Mouse (Mus musculus): ENCODE measurements around the gene C77080. TPM values are rescaled to one million over a fixed set of nuclear protein-coding genes. Genes with fewer than 3 reads are reported as not detected.

Gene C77080
- polyA plus RNA-seq, 1 experiment from 2014 or later = 9.6 TPM

DNA sequence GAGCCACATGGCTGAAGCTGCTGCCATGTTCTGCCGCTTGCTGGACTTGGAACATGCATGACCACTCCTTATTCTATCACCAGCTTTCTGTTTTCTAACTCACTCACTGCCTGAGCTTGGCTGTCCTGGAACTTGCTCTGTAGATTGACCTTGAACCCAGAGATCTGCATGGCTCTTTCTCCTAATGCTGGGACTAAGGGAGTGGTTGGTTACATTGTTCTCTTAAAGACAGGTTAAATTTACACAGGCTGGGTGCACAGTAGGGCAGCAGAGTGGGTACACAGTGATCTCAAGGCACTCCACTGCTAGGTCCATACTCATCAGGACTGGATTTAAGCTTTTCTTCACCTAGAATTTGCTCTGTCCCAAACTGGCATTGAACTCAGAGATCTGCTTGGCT lies 66.9 kb downstream of the C77080 start:
- 90% methylated on average over 1 of the region's 1 CpGs for WGBS
- Histone ChIP-seq H3K9me3 (no peaks in the 10 kb centered on the region), H3K4me2 (no peak overlapping the region), H3K27me3 (no peaks in the 10 kb centered on the region), H3K4me3 (no peak overlapping the region), H3K36me3 (peaks cover 44% of the 10 kb centered on the region), H3K4me1 (peaks cover 15% of the 10 kb centered on the region), H3K27ac (no peak overlapping the region), H3K9ac (no peak overlapping the region)
- ATAC-seq (ENCODE audit: insufficient number of reproducible peaks, low FRiP score, low TSS enrichment, low read depth) = no peak

DNA sequence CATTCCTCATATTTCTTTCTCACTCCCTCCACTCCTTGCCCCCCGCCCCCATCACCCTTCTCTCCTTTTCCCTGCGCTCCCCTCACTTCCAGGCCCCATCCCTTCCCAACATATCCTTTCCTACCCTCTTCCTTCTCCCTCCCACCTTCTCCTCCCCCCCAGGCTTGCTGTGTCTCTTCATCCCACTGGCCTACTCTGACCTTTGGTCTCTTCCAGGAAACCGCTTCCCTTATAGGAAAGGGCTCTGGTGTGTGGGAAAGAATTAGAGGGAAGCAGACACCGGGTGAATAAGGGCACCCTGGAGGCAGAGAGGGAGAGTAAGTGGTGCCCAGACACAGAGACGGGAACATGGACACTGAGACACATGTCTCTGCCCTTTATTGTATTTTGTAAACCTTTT lies 69.5 kb downstream of the C77080 start:
- peaks cover 25% of the 10 kb centered on the region for H3K36me3 ChIP-seq
- no peak overlapping the region for H3K4me3 ChIP-seq
- H3K27ac ChIP-seq = no peak overlapping the region
- no peaks in the 10 kb centered on the region for H3K9me3 ChIP-seq
- no peak for ATAC-seq (ENCODE audit: insufficient number of reproducible peaks, low FRiP score, low TSS enrichment, low read depth)
- H3K27me3 ChIP-seq = no peaks in the 10 kb centered on the region
- H3K4me2 ChIP-seq = no peak overlapping the region
- H3K4me1 ChIP-seq = peaks cover 26% of the 10 kb centered on the region
- 77% methylated on average over 5 of the region's 5 CpGs for WGBS
- no peak overlapping the region for H3K9ac ChIP-seq

DNA sequence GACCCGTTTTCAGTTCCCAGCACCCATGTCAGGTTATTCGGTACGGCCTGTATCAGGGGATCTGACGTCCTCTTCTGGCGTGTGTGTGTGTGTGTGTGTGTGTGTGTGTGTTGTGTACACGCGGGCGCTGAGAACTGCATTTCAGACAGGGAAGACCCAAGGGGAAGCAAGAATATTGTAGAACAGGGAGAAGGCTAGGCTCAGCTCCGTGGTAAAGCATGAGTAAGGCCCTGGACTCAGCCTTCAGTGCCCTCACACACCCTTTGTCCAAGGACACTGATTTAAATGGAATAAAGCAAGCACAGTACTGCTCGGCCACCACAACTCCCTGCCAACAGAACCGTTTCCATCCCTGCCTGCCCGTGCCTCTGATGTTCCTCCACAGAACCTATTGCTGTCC lies 70.7 kb downstream of the C77080 start:
- peak overlapping the region; percentile 90; the same call in 1 of the 2 replicates for H3K27ac ChIP-seq
- ATAC-seq (ENCODE audit: insufficient number of reproducible peaks, low FRiP score, low TSS enrichment, low read depth) = no peak
- H3K4me3 ChIP-seq = peak overlapping the region; percentile 75
- peak overlapping the region; percentile 82 for H3K9ac ChIP-seq
- no peaks in the 10 kb centered on the region for H3K9me3 ChIP-seq
- peaks cover 16% of the 10 kb centered on the region; the same call in 1 of the 2 replicates for H3K36me3 ChIP-seq
- WGBS = 2% methylated on average over 12 of the region's 12 CpGs
- H3K4me2 ChIP-seq = peak overlapping the region; percentile 65
- no peaks in the 10 kb centered on the region for H3K27me3 ChIP-seq
- peaks cover 26% of the 10 kb centered on the region for H3K4me1 ChIP-seq

DNA sequence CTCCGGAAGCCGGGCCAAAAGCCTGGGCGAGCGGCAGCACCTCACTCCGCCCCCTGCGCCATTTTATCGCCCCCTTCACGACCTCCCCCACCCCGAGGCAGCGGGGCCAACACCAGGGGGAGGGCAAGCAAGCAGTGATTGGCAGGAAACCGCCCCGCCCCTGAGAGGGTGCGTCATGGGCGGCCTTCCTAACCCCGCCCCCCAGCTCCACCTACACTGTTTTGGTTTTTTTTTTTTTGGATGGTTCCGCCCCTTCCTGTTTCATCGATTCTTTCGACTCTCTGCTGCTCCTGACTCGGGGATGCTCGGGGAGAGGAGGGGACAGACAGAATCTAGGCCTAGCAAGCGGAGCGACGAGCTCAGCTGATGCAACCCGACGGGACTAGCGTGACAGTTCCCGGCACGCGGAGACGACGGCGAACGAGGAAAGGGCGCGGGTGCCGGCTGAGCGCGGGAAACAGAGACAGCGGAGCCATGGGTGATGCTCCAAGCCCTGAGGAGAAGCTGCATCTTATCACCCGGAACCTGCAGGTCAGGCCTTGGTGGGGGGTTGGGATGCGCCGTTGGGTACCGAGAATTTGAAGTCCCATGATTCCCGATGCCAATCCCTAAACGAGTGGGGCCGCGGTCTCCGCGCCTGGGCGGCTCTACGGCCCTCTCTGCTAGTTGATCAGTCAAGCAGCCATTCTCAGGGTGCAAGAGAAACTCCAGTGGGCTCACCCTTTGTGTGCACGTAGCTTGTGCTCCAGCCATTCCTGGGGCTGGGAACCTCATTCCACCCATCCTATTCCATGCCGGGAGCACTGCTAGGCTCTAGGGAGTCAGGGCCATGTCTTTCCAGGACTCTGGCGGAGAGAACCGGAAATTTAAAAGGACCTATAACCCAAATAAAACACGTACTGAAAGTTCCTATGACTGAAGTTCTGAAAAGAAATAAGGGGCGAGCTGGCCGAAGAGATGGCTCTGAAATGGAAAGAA lies 71.4 kb downstream of the C77080 start, which contains the start of the genes S100pbp and Yars:
Gene S100pbp, minus strand, starts transcription at position 186 of the 978 bp plus-strand sequence.
Gene Yars, plus strand, starts transcription at position 219 of the 978 bp plus-strand sequence.
- Histone ChIP-seq H3K36me3 (peaks cover 10% of the 10 kb centered on the region; the same call in 1 of the 2 replicates), H3K27me3 (no peaks in the 10 kb centered on the region), H3K9ac (peak within 1 kb of the TSS; percentile 82), H3K27ac (peak within 1 kb of the TSS; percentile 93), H3K4me3 (peak within 1 kb of the TSS; percentile 75), H3K4me1 (peaks cover 26% of the 10 kb centered on the region), H3K9me3 (no peaks in the 10 kb centered on the region), H3K4me2 (peak within 1 kb of the TSS; percentile 69)
- ATAC-seq (ENCODE audit: insufficient number of reproducible peaks, low FRiP score, low TSS enrichment, low read depth) = peak; percentile 89
- under 1% methylated on average over 56 of the region's 58 CpGs for WGBS

DNA sequence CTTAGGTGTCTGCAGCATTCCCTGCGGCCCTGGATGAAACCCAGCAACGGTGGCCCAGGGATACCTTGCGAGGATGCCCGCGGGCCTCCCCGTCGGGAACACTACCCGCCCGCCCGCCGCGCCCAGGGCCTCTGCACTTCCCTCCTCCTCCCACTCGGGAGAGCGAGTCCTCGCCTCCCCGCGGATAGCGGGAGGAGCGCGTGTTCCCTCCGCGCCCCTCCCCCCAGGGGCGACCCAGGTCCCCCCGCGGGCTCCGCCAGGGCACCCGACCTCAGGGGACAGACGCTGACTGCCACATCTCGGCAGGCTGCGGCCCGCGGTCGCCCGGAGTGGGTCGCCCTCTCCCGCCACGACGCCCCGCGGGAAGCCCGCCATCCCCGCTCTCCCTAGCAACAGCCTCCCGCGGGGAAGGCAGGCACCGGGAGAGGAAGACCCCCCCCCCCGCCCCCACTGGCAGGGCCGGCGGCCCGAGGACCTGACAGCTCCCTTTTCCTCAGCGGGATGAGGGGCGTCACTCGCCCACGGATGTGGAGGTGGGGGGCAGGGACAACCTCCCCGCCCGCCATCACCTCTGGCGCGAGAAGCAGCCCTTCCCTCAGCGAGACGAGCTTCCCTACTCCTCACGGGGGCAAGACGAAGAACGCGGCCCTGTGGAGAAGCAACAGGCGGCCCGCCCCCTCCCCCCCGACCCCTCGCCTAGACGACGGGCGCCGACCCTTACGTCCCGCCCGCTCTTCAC lies 72.2 kb downstream of the C77080 start:
- Histone ChIP-seq H3K4me1 (peaks cover 29% of the 10 kb centered on the region), H3K36me3 (0 out of 2 replicates have a peak, but pooled peaks cover 2% of the 10 kb centered on the region), H3K27ac (peak overlapping the region; percentile 93), H3K27me3 (no peaks in the 10 kb centered on the region), H3K9ac (peak overlapping the region; percentile 69), H3K4me2 (peak overlapping the region; percentile 69), H3K4me3 (peak overlapping the region; percentile 75), H3K9me3 (no peaks in the 10 kb centered on the region)
- ATAC-seq (ENCODE audit: insufficient number of reproducible peaks, low FRiP score, low TSS enrichment, low read depth) = peak; percentile 68
- under 1% methylated on average over 62 of the region's 74 CpGs for WGBS

DNA sequence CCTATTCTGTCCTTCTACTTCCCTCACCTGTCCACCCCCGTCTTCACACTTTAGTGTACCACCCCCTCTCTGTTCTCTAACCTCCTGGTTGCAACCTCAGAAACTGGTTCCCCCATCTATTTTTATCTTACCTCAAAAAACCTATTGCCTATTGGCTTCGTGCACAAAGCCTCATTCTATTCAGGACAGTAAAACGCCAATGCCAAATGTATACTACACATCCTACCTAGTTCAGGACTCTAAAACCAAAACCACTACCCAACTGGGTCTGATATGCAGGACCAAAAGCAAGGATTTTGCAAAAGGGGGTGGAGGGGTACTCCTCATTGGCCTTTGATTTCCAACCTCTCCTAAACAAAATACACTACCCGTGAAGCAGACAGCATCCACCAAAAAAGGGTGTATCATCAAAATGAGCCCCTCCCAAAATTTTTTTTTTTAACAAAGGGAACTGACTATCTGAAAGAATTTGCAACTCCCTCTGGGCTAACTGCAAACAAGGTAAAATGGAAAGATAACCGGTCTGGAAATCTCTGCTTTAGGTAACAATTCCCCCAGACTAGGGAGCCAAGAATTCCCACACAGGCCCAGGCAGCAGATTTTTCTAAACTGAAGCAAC lies 73.1 kb downstream of the C77080 start:
- Histone ChIP-seq H3K27ac (peak overlapping the region; percentile 93), H3K9me3 (no peaks in the 10 kb centered on the region), H3K4me3 (peak overlapping the region; percentile 75), H3K4me1 (peaks cover 29% of the 10 kb centered on the region), H3K4me2 (peak overlapping the region; percentile 69), H3K36me3 (no peaks in the 10 kb centered on the region), H3K9ac (0 out of 2 replicates have a peak overlapping the region, but pooled peaks have one; percentile 69), H3K27me3 (no peaks in the 10 kb centered on the region)
- no peak for ATAC-seq (ENCODE audit: insufficient number of reproducible peaks, low FRiP score, low TSS enrichment, low read depth)
- WGBS = 32% methylated on average over 5 of the region's 5 CpGs

DNA sequence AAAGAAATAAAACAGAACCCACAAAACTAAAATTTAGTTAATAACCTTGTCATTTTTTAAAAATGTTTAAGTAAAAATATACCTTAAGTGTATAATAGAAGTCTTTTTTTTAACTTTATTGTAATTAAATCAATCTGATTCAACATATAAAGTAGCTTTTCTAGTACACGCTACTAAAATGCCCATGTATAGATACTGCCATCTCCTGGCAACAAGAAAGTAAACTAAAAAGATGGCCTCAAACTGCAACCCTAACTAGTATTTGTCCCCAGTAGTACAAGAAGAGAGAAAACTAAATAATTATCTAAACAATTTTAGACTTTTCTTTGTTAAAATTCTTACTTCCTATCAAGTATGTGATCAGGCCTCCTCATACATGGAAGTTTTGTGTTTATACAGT lies 81.6 kb downstream of the C77080 start:
- H3K27ac ChIP-seq = no peak overlapping the region
- H3K36me3 ChIP-seq = peaks cover 48% of the 10 kb centered on the region
- H3K9ac ChIP-seq = no peak overlapping the region
- H3K4me2 ChIP-seq = no peak overlapping the region
- H3K27me3 ChIP-seq = no peaks in the 10 kb centered on the region
- peaks cover 3% of the 10 kb centered on the region; the same call in 1 of the 2 replicates for H3K4me1 ChIP-seq
- WGBS = 25% methylated on average over 1 of the region's 1 CpGs
- no peak overlapping the region for H3K4me3 ChIP-seq
- no peak for ATAC-seq (ENCODE audit: insufficient number of reproducible peaks, low FRiP score, low TSS enrichment, low read depth)
- H3K9me3 ChIP-seq = no peaks in the 10 kb centered on the region

DNA sequence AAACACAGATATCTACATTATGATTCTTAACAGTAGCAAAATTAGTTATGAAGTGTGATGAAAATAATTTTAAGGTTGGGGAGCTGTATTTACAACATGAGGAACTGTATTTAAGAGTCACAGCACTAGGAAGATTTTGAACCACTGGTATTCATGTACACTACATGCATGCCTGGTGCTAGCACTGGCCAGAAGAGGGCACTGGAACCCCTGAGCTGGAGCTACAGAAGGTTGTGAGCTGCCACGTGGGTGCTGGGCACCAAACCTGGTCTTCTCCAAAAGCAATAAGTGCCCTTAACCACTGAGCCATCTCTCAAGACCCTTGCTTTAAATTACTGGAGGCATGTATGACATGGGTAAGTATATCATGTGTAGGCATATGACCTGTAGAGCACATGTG lies 88.7 kb downstream of the C77080 start:
- H3K27me3 ChIP-seq = no peaks in the 10 kb centered on the region
- H3K4me2 ChIP-seq = no peak overlapping the region
- H3K9me3 ChIP-seq = no peaks in the 10 kb centered on the region
- peaks cover 61% of the 10 kb centered on the region for H3K36me3 ChIP-seq
- WGBS = 76% methylated on average over 1 of the region's 1 CpGs
- H3K4me1 ChIP-seq = no peaks in the 10 kb centered on the region
- no peak for ATAC-seq (ENCODE audit: insufficient number of reproducible peaks, low FRiP score, low TSS enrichment, low read depth)
- no peak overlapping the region for H3K9ac ChIP-seq
- H3K4me3 ChIP-seq = no peak overlapping the region
- no peak overlapping the region for H3K27ac ChIP-seq

Small RNA genes within 50 kb of the gene (microRNA-seq; reads per million reads assigned to microRNA genes)
- gene Gm22994 = not detected

Other genes starting within 250 kb of the C77080 start
- 9.6 and 11.5 TPM in 2 replicates for gene Rnf19b, start 203.1 kb downstream of the C77080 start, polyA plus RNA-seq (2015; fragmentation: Nextera tagmentation; extraction: Ambion mirVana)
- gene Tmem54, start 155.9 kb downstream of the C77080 start, polyA plus RNA-seq (2015; fragmentation: Nextera tagmentation; extraction: Ambion mirVana) = 27.5 and 32.3 TPM in 2 replicates
- 1.4 and 1.5 TPM in 2 replicates for gene Hpca, start 139.4 kb downstream of the C77080 start, polyA plus RNA-seq (2015; fragmentation: Nextera tagmentation; extraction: Ambion mirVana)
- gene Fndc5, start 124.4 kb downstream of the C77080 start, polyA plus RNA-seq (2015; fragmentation: Nextera tagmentation; extraction: Ambion mirVana) = 17.4 and 22.9 TPM in 2 replicates
- gene S100pbp, start 71.7 kb downstream of the C77080 start, polyA plus RNA-seq (2015; fragmentation: Nextera tagmentation; extraction: Ambion mirVana) = 16.5 and 18.8 TPM in 2 replicates
- 80.5 and 82.6 TPM in 2 replicates for gene Yars, start 71.6 kb downstream of the C77080 start, polyA plus RNA-seq (2015; fragmentation: Nextera tagmentation; extraction: Ambion mirVana)
- gene Sync, start 26.2 kb upstream of the C77080 start, polyA plus RNA-seq (2015; fragmentation: Nextera tagmentation; extraction: Ambion mirVana) = 5.0 and 9.6 TPM in 2 replicates
- 326 and 338 TPM in 2 replicates for gene Rbbp4, start 74.0 kb upstream of the C77080 start, polyA plus RNA-seq (2015; fragmentation: Nextera tagmentation; extraction: Ambion mirVana)
- 39.1 and 47.0 TPM in 2 replicates for gene Zbtb8os, start 74.3 kb upstream of the C77080 start, polyA plus RNA-seq (2015; fragmentation: Nextera tagmentation; extraction: Ambion mirVana)
- 15.8 and 16.4 TPM in 2 replicates for gene Zbtb8a, start 116.7 kb upstream of the C77080 start, polyA plus RNA-seq (2015; fragmentation: Nextera tagmentation; extraction: Ambion mirVana)
- gene Zbtb8b, start 179.4 kb upstream of the C77080 start, polyA plus RNA-seq (2015; fragmentation: Nextera tagmentation; extraction: Ambion mirVana) = 0.86 and 1.00 TPM in 2 replicates
- 30.2 and 30.8 TPM in 2 replicates for gene Bsdc1, start 200.2 kb upstream of the C77080 start, polyA plus RNA-seq (2015; fragmentation: Nextera tagmentation; extraction: Ambion mirVana)
- gene Tssk3, start 229.6 kb upstream of the C77080 start, polyA plus RNA-seq (2015; fragmentation: Nextera tagmentation; extraction: Ambion mirVana) = not detected in 2 replicates
- not detected in 2 replicates for gene Fam229a, start 229.8 kb upstream of the C77080 start, polyA plus RNA-seq (2015; fragmentation: Nextera tagmentation; extraction: Ambion mirVana)